Mouse (Mus musculus) cortical plate, adult 2 months (tissue): Measurements from ENCODE around the gene Acot5.

Experiments used
- CTCF ChIP-seq: fragments of 200-500 bp; IDR thresholded peaks from 2 replicates; pipeline ENCODE4 v1.5.1; 2011; ENCODE audit warnings: mild to moderate bottlenecking, control low read depth, low read length; ENCODE audit not compliant: insufficient read depth; ENCODE audit errors: extremely low read depth
- POLR2A ChIP-seq: fragments of 200-500 bp; IDR thresholded peaks from 2 replicates; pipeline ENCODE4 v1.6.1; 2011; ENCODE audit warnings: mild to moderate bottlenecking, low read length, control low read depth; ENCODE audit not compliant: insufficient read depth; ENCODE audit errors: extremely low read depth

DNA sequence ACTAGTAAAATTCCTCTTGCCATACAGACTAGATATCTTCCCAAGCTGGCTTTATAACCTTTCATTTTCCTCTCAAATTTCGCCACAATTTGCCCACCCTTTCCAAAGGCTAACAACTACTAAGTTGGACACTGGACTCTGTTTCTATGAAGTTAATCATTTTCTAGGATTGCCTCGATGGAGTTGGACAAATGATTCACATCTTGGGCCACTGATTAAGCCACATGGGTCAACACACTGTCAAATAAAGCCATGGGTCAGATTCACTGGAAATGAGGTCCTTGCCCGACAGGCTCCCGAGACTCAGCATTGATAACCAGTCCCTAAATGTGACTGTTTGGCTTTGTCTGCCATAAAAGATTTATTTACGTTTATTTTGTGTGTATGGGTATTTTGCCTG is 26.9 kb upstream of the Acot5 start:
- TF ChIP-seq CTCF (no peak), POLR2A (no peak)
